9 mouse cellular contexts compared by ENCODE assay signal in the genomic region with DNA sequence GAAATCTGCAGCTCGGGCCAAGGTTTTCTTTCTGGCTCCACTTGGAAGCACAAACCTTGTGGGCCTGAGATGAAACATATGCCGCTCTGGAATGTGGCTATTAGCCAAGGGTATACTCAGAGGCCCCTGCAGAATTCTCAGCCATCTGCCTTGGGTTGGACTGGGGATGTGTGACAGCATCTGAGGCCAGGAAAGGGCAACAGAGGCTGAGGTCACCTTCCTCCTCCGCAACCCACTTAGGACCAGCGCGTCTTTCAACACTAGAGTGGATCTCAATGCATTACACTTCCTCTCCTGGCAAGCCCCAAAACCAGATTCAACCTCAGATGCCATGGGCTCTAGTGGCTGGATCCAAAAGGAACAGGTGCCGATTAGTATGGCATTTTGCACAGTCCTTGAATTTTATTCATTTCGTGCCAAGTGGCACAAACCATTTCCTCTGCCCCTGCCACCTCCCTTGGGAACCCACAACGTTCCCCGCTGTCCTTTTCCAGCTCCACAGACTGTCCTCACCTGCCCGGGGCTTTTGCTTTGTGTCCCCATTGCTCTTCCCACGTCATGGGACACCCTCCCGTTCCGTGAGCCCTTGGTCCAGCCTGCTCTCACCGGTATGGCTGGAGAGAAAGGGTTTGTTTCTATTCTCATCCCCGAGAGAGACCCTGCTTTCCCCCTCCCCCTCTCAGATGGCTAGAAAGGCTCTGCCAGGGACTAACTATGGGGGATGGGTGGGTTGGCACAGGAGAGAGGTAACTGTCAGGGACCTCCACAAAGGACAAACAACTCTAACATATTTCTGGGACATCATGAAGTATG.
DNase-seq lines count a peak whose midpoint lies in the region; ATAC-seq lines count a peak whose summit lies in the region.
"Had no signal": no experiment of that assay in that cellular context is flagged by ENCODE, and none has a peak within 500 bp of the region (broad histone marks: within the 10 kb centered on the region; RNA-seq: fewer than 3 reads in every experiment).

No protein-coding gene starts in this region.

- H3K27ac ChIP-seq in hindbrain, embryonic 10.5 days, result peak overlapping the region; percentile 57
- no peak overlapping the region for H3K27ac ChIP-seq in hindbrain, embryonic 11.5 days (ENCODE audit: low read depth, low read length)
- H3K27ac ChIP-seq in brown adipose tissue, adult 24 weeks (replicated peaks; ENCODE audit: low read depth, low read length), result 0 out of 2 replicates have a peak overlapping the region, but pooled peaks have one; percentile 28
- H3K27ac ChIP-seq in forebrain, embryonic 16.5 days (ENCODE audit: low read length), result no peak overlapping the region

- no peaks in the 10 kb centered on the region for H3K36me3 ChIP-seq in hindbrain, embryonic 10.5 days
- no peaks in the 10 kb centered on the region for H3K36me3 ChIP-seq in hindbrain, embryonic 11.5 days (ENCODE audit: control insufficient read depth, insufficient read depth, low read length)
- no peaks in the 10 kb centered on the region for H3K36me3 ChIP-seq in forebrain, embryonic 16.5 days (ENCODE audit: control insufficient read depth, insufficient read depth)

- peaks cover 98% of the 10 kb centered on the region for H3K27me3 ChIP-seq in hindbrain, embryonic 10.5 days (ENCODE audit: insufficient read depth, poor library complexity, severe bottlenecking)
- H3K27me3 ChIP-seq in hindbrain, embryonic 11.5 days (ENCODE audit: control insufficient read depth, insufficient read depth, low read length), result peaks cover 46% of the 10 kb centered on the region
- H3K27me3 ChIP-seq in forebrain, embryonic 16.5 days (replicated peaks; ENCODE audit: control insufficient read depth, insufficient read depth, low read length), result no peaks in the 10 kb centered on the region

- intact Hi-C loops in left cerebral cortex, postnatal 10 days (cut with DNase I), result no loop called here

- H3K4me3 ChIP-seq in hindbrain, embryonic 10.5 days, result no peak overlapping the region
- no peak overlapping the region for H3K4me3 ChIP-seq in hindbrain, embryonic 11.5 days (ENCODE audit: low read depth, low read length)
- H3K4me3 ChIP-seq in brown adipose tissue, adult 24 weeks (ENCODE audit: insufficient read depth, low read depth, low read length), result no peak overlapping the region
- H3K4me3 ChIP-seq in forebrain, embryonic 16.5 days (replicated peaks; ENCODE audit: low read length), result no peak overlapping the region
- H3K4me3 ChIP-seq: erythroblast, embryonic 14.5 days had no signal

- ATAC-seq in hindbrain, embryonic 11.5 days (ENCODE audit: low FRiP score), result no peak
- peak; percentile 69 for ATAC-seq in forebrain, embryonic 16.5 days

- no peak overlapping the region for H3K9ac ChIP-seq in hindbrain, embryonic 11.5 days (ENCODE audit: low read depth, low read length)
- no peak overlapping the region for H3K9ac ChIP-seq in forebrain, embryonic 16.5 days (replicated peaks; ENCODE audit: low read depth, low read length)

- 62% methylated on average over 15 of the region's 15 CpGs for WGBS in hindbrain, embryonic 10.5 days
- WGBS in hindbrain, embryonic 11.5 days, result 58% methylated on average over 15 of the region's 15 CpGs
- WGBS in forebrain, embryonic 16.5 days, result 19% methylated on average over 15 of the region's 15 CpGs

- no peak overlapping the region for H3K4me2 ChIP-seq in hindbrain, embryonic 11.5 days (replicated peaks; ENCODE audit: low read depth, low read length)
- H3K4me2 ChIP-seq in forebrain, embryonic 16.5 days (ENCODE audit: low read length), result peak overlapping the region; percentile 20; the same call in 1 of the 2 replicates

- DNase-seq in hindbrain, embryonic 10.5 days (ENCODE audit: low spot score), result peak; percentile 34
- no peak for DNase-seq in hindbrain, embryonic 11.5 days (ENCODE audit: low spot score)
- peak; percentile 51 for DNase-seq in lung, postnatal 10 days
- DNase-seq in thymus, adult 18-20 months, result no peak
- no peak for DNase-seq in left cerebral cortex, postnatal 10 days (ENCODE audit: extremely low spot score in 1 of 2, low spot score in 2 of 2)
- DNase-seq in natural killer cell, adult 2 months (ENCODE audit: low spot score in 2 of 2), result no peak

- no peaks in the 10 kb centered on the region for H3K9me3 ChIP-seq in hindbrain, embryonic 10.5 days
- no peaks in the 10 kb centered on the region for H3K9me3 ChIP-seq in hindbrain, embryonic 11.5 days (ENCODE audit: control insufficient read depth, low read length)
- no peaks in the 10 kb centered on the region for H3K9me3 ChIP-seq in forebrain, embryonic 16.5 days (ENCODE audit: control insufficient read depth, low read length)

- H3K4me1 ChIP-seq in hindbrain, embryonic 10.5 days (replicated peaks), result peaks cover 79% of the 10 kb centered on the region
- H3K4me1 ChIP-seq in hindbrain, embryonic 11.5 days (replicated peaks; ENCODE audit: control insufficient read depth, insufficient read depth, low read length), result peaks cover 20% of the 10 kb centered on the region
- H3K4me1 ChIP-seq in brown adipose tissue, adult 24 weeks (ENCODE audit: control insufficient read depth, insufficient read depth, insufficient read length, low read length), result peaks cover 30% of the 10 kb centered on the region
- peaks cover 43% of the 10 kb centered on the region for H3K4me1 ChIP-seq in forebrain, embryonic 16.5 days (replicated peaks; ENCODE audit: control insufficient read depth, insufficient read depth, low read length)

Comparison
In these comparisons a context has a peak if more than half of its experiments do, and no peak if none do; other contexts are left out.
1. DNase-seq: peak in hindbrain, embryonic 10.5 days (single experiment) and lung, postnatal 10 days (single experiment); none in hindbrain, embryonic 11.5 days (single experiment), thymus, adult 18-20 months (0 of 2), left cerebral cortex, postnatal 10 days (0 of 2) and natural killer cell, adult 2 months (0 of 2).
2. H3K27ac ChIP-seq: peak in hindbrain, embryonic 10.5 days (single experiment) and brown adipose tissue, adult 24 weeks (single experiment); none in hindbrain, embryonic 11.5 days (single experiment) and forebrain, embryonic 16.5 days (single experiment).